Mouse (Mus musculus) thymus, postnatal 4 days (tissue): ENCODE data around the gene Mark2.
"Not testable (repeated sequence)": the region's sequence is repeated elsewhere in the genome, so short reads cannot be mapped to it uniquely, and the experiment has no call there.

ENCODE experiments used
- DNase-seq: peaks from one replicate; pipeline ENCODE4 v3.0.0; 2021

Gene Mark2

GRCm38 (mm10) chr19:7341512-7342397, at the start of gene Mark2:
Gene Mark2 (minus strand): TSS chr19:7341860.
- peak; percentile 100 for DNase-seq

- DNase-seq = no peak
Measured at GRCm38 (mm10) chr19:7388488-7388887, 46.8 kb upstream of the Mark2 start.

DNA sequence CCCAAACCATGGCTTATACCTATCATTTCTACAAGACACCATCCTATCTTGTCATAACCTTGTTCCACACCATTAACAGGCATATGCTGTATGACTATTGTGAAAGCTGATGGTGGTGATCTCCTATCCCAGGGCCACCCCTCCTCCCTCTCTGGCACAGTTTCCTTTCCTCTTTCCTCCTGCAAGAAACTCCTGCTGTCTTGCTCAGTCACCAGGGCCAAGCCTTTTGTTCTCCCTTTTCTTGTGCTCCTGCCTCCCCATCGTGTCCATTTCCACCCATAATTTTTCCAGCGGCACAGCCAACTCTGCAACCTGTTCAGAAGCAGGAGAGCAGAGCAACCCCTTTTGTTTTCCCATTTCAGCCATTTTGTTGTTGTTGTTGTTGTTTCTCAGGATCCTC, 44.4 kb upstream of the Mark2 start:
- DNase-seq = no peak

- peak; percentile 99 for DNase-seq
Measured at GRCm38 (mm10) chr19:7382903-7383865, 41.5 kb upstream of the Mark2 start, which contains the start of gene Spindoc. Gene Spindoc (minus strand): TSS chr19:7382994.

- DNase-seq = peak; percentile 86
Measured at GRCm38 (mm10) chr19:7382248-7382902, 40.7 kb upstream of the Mark2 start.

- DNase-seq = no peak
Measured at GRCm38 (mm10) chr19:7381906-7382247, 40.2 kb upstream of the Mark2 start.

DNA sequence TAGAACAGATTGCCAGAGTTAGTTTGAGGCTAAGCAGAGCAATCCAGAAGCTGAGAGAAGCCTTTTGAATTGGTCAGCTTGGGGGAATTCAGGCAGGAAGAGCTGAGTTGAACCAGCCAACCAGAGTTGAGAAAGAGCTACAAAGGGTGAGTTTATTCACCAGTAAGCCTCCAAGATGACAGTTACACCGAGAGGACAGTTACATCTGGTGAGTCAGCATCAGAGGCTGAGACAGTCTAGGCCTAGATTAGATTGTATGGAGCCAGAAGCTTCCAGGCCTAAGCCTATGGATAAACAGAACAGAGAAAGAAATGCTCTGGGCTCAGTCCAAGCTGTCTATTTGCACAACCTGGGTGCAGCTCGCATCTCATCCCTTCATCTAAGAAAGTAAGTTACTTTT, 36.0 kb upstream of the Mark2 start:
- DNase-seq = no peak

DNA sequence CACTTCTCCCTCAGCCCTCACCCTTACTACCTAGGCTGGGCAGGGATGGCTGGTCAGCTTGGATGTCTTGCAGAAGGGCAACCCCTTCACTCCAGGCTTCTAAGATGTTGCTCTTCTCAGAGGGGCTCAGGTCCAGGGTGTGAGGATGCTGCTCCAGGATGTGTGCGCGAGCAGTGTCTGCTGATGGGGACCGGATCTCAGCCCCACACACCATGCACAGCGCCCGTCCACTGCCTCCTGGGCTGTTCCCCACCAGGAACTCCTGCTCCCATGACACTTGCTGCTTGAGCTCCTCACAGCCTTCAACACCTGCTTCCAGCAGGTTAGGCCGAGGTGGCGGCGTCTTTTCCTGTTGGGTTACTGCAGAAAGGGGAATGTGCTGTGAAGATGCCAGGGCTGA, 32.8 kb upstream of the Mark2 start:
- DNase-seq = no peak

GRCm38 (mm10) chr19:7369469-7369868, 27.8 kb upstream of the Mark2 start:
- DNase-seq = not testable (repeated sequence)

DNA sequence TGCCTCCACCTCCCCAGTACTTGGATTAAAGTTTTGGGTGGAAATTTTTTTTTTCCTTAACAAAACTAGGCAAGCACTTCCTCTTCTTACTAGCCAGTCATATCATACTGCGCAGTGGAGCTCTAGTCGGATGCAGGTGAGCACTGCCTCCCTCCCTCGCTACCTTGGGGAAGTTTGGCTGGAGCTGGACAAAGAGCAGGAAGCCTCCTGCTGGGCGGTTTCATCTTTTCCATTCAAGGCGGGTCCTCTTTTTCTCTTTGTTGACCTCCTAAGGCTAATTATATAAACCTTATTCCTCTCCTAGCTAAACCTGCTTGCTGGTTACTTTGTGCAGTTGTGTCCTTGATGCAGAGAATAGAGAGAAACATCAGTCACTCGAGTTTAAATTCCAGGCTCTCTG, 12.0 kb upstream of the Mark2 start:
- no peak for DNase-seq

- DNase-seq = no peak
Measured at GRCm38 (mm10) chr19:7352809-7353495, 11.3 kb upstream of the Mark2 start.

GRCm38 (mm10) chr19:7349993-7350392, 8.3 kb upstream of the Mark2 start:
- no peak for DNase-seq

- DNase-seq = peak; percentile 76
Measured at GRCm38 (mm10) chr19:7345235-7345755, 3.6 kb upstream of the Mark2 start.

DNA sequence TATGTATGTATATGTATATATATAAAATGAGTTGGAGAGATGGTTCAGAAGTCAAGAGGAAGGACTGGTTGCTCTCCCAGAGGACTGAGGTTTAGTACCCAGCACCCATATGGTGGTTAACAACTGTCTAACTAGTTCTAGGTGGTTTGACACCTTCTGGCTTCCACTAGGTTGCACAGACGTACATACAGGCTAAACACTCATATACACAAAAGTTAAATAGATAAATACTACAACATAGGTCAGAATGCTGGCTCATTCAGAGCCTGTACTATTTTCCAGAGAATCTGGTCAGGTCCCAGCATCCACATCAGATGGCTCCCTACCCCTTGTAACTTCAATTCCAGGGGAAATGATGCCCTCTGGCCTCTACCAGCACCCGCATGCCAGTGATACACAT, 986 bp upstream of the Mark2 start:
- DNase-seq = no peak

- DNase-seq = peak; percentile 55
Measured at GRCm38 (mm10) chr19:7340780-7341475, 732 bp downstream of the Mark2 start.

DNA sequence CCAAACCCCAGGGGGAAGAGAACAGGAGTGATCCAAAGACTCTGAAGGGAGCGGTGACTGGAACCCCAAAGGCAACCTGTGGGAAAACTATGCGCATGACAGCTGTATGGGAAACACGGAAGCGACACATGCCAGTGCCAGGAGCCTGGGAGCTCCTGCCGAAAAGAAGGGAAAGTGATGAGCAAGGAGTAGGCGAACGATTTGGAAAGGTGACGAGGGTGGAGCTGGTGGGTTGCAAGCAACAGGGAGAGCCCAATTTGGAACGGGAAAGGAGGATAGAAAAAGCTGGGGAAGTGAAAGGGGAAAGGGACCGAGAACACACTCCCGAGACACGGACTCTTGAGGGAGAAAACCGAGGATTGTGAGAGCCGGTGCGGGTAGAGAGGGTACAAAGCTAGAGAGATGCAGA, 1.3 kb downstream of the Mark2 start:
- DNase-seq = peak; percentile 25

DNA sequence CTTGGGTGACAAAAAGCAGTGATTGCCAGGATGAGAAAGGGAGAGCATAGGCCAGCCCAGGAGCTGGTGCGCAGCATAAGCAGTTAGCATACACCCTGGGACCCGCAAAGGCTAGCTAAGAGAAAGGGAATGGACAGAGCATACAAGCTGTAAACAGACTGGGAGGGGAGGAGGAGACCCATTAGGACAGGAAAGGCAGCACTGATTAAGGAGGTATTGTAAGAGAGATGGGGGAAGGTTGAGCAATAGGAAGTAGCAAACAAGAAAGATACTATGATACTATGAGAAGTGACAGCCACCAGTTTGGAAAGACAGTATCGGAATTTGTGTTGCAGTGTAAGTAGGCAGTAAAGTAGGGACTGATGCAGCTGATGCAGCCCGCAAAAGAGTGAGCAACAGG, 1.8 kb downstream of the Mark2 start:
- DNase-seq = peak; percentile 14

- peak; percentile 22 for DNase-seq
Measured at GRCm38 (mm10) chr19:7339026-7339425, 2.6 kb downstream of the Mark2 start.

DNA sequence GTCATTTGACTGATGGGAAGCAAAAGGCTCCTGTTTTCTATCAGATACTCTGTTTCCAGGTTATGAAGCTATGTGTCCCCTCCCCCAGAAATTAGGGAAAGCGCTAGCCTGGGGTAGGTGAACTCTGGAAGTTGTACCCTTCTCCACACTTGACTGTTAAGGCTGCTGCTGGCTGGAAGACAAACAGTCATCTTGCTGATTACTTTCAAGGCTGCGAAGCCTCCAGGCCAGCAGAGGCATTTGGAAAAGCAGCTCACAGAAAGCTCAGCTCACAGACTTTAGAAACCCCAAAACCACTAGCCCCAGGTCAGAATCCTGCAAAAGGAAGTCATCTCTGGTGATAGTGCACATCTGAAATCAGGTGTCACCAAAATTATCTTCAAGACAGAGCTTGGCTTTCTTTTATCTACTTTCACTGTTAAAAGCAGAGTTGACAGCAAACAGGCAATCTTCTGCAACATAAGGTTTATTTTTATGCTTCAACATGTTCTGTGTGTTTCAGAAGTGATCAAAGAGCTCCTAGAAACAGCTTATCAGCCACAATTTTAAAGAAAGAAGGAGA, 3.8 kb downstream of the Mark2 start:
- no peak for DNase-seq

- DNase-seq = no peak
Measured at GRCm38 (mm10) chr19:7335656-7336055, 6.0 kb downstream of the Mark2 start.

- DNase-seq = no peak
Measured at GRCm38 (mm10) chr19:7334049-7334448, 7.6 kb downstream of the Mark2 start.
